Mouse (Mus musculus) CD4-positive, CD25-positive, alpha-beta regulatory T cell, adult 9 weeks (primary cell): ENCODE measurements around the gene Mrm1. TPM values are rescaled to one million over a fixed set of nuclear protein-coding genes. Genes with fewer than 3 reads are reported as not detected.

ENCODE experiments used
- polyA plus RNA-seq: library from polyadenylated mRNA; unstranded; fragments of 100-300 nt; shearing (Covaris generic); gene quantifications from one replicate; pipeline ENCODE4 v1.2.1, GENCODE M21; 2017

The Mrm1 gene
- 21.3 TPM for polyA plus RNA-seq

DNA sequence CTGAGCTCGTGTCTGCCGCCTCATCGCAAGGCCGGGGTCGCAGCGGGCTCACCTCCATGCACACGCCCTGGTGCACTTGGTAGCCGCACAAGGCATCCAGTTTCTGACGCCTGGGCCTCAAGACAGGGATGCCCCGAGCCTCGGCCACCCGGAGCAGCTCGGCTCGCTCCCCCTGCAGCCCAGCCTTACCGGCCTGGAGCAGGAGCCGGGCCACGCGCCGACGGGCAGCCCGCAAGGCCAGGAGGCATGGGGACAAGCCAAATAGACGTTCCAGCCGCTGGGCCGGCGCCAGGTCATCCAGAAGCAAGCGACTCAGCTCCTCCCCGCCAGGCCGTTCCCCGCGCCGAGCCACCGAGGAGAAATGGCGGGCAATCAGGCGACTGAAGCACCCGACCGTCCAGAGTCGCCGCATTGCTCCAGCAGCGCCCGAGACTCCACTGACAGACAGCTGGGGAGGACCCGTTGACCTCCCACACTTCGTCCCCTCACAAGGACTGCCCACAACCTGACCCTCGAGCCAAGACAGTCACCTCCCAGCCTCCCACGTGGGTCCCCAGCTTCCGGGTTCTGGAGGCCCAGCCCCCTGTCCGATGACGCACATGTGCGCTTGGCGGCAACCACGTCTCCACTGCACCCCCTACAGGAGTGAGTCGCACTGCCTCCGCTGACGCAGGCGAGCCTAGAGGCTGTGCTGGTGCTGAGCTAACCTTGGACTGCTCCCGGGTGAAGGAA lies at the start of gene Mrm1:
Gene Mrm1 (minus strand): TSS at position 555 of the 732 bp plus-strand sequence.

DNA sequence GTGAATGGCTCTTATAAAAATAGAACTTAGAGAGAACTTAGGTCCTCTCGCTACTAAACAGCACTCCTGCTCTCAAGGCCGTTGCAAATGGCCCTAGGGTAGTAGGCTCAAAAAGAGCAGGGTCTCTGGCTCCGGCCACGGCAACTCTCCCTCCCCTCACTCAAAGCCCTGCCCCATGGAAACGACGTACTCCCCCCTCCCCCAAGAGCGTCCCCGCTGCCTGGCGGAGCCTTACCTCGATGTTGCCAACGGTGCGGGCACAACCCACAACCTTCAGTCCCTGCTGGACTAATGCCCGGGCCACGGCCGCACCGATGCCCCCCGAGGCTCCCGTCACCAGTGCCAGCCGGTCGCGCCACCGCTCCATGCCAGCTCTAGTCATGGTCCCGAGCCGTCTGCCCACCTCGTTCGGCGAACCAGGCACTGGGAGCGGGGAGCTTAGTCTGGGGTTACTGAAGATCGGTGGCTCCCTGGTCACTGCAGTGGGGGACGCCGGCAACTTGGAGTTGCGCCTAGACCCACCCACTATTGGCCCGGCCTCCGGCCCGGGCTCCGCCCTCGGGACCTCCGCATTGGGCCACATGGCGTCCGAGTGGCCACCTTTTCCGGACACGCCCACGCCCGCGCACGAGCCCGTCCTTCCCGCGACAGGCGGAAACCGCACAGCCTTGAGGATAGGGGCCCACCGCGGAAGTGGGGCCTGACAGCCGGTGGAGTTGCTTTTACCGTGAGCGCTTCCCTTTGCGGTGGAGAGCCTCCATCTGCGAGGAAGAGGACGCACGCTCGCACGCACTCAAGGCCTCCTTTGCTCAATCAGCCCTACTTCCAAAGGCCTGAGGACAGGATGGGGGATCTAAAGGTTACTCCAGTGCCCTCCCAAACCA lies 9.4 kb upstream of the Mrm1 start, which contains the start of gene Dhrs11:
Gene Dhrs11 (minus strand): TSS at position 479 of the 884 bp plus-strand sequence.

Other genes starting within 250 kb of the Mrm1 start
- 27.1 TPM for gene Dhrs11, start 9.5 kb upstream of the Mrm1 start, polyA plus RNA-seq
- 113 TPM for gene Ggnbp2, start 51.3 kb upstream of the Mrm1 start, polyA plus RNA-seq
- gene Myo19, start 60.6 kb upstream of the Mrm1 start, polyA plus RNA-seq: 2.4 TPM
- gene Pigw, start 60.8 kb upstream of the Mrm1 start, polyA plus RNA-seq: 5.8 TPM
- gene Znhit3, start 96.9 kb upstream of the Mrm1 start, polyA plus RNA-seq: 40.2 TPM
- not detected for gene Car4, start 138.3 kb upstream of the Mrm1 start, polyA plus RNA-seq